Mouse (Mus musculus) testis, postnatal 14 days (tissue): ENCODE measurements around the gene Gramd4.

Experiments
- DNase-seq: peaks from one replicate; pipeline ENCODE4 v3.0.0; 2021; ENCODE audit warnings: low spot score

Gramd4 gene

DNA sequence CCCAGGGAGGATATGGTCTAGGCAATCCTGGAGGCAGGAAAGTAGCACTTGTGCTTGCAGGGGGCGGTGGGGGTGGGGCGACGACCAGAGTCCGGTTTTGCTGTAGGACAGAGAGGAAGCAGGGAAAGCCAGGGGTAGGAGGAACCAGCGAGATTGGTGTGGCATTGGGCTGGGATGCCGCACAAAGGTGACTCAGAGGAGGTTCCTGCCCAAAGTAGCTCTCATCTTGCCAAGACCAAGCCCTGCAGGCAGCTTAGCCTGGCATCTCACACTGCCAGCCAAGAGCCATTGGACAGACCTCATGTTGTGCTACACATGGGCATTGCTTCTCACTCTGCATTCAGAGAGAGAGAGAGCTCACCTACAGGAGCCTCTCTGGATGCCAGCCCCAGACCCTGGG, at the start of gene Gramd4:
Gene Gramd4, plus strand, starts transcription at position 283 of the 400 bp plus-strand sequence.
- DNase-seq = no peak

- no peak for DNase-seq
Observed at GRCm38 (mm10) chr15:86013130-86013529, 44.4 kb upstream of the Gramd4 start.

DNA sequence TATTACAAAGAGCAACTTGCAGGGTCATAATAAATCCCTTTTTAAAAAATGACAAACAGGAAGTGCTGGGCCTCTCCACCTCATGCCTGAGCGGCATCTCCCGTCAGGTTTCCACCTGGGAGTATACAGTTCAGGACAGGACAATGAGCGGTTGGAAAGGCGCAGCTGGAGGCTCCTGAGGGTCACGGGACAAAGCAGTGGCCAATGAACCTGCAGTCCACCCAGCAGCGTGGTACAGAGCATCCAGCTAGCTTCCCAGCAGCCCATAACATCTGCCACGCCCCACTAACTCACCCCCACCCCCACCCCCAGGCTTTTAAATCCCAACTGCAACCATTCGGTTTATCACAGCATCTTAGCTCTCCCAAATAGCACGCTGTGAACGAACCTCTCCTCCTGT, 43.8 kb upstream of the Gramd4 start:
- no peak for DNase-seq

DNA sequence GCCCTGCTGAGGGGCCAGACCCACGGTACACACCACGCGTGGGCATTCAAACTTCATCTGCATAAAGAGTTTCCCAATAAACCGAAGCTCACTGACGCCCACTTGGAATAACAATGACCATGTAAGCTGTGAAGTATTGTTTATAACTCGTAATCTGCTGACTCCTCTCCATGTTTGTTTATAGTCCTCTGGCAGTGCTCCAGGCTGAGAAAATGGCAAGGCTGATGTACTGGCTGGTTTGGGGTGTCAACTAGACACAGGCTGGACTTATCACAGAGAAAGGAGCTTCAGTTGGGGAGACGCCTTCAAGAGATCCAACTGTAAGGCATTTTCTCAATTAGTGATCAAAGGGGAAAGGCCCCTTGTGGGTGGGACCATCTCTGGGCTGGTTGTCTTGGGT, 42.5 kb upstream of the Gramd4 start:
- no peak for DNase-seq

DNA sequence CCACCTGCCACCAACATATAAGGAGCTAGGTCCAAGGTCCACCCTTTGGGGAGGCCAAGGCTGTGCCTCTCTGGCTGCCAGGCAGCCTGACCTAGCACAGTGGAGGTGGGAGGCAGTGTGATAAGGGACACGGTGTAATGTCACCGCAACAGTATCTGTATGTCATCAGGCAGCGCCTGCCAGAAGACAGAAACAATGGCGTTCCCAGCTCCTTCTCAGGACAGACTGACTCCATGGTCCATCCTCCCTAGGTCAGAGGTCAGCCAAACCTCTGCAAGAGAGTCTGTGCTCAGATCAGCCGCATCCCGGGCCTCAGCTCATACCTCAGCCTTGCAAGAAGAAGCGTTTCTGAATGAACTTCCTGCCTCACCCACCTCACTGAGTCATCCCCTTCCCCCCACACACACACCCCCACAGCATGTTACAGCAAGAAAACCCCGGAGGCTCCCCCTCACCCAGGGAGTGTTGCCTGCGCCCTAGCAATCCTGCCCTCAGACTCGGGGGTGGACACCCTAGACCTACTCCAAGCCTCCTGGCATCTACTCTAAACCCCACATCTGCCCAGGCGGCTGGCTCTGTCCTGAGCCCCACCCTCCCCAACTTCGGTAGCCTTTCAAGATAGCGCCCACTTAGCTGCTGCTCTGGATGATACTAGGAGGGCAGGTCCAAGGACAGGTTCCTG, 41.5 kb upstream of the Gramd4 start:
- DNase-seq = peak; percentile 52

GRCm38 (mm10) chr15:86017336-86017735, 40.2 kb upstream of the Gramd4 start:
- DNase-seq = no peak

- no peak for DNase-seq
Observed at GRCm38 (mm10) chr15:86018753-86019512, 38.6 kb upstream of the Gramd4 start.

- DNase-seq = no peak
Observed at GRCm38 (mm10) chr15:86020008-86020407, 37.5 kb upstream of the Gramd4 start.

DNA sequence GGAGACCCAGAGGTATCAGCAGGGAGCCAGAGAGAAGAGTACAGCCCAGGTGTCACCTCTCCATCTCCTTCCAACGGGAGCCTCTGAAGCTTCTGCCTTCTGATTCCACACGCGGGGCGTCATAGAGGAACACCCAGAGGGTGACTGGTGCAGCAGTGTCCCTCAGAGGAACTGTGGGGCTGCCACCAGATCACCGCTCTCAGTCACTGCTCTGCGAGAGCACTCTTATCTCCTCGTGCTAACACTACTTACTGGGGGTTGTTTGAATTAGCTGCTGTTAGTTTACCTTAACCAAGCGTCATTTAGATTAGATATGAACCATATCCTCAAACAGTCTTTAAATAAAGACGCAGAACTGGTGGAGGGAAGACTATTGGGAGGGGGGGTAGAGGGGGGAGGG, 36.2 kb upstream of the Gramd4 start:
- no peak for DNase-seq

- DNase-seq = no peak
Observed at GRCm38 (mm10) chr15:86021971-86022370, 35.5 kb upstream of the Gramd4 start.

DNA sequence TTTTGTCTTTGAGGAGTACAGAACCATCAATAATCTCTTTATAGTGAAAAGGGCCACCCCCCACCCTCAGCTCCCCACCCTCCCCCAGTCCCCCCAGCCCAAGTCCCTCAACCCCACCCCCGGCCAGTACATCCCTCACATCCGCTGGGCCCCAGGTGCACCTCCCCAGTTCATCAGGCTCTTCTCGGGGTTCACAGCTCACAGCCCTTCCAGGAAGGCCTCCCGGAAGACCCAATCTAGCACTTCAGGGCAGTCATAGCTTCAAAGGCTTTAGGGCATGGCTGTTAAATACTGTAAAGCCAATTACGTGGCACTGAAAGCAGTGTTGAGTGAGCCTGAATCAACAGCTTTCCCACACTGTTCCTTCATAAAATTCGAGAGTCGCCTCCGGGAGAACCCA, 29.6 kb upstream of the Gramd4 start:
- DNase-seq = no peak

DNA sequence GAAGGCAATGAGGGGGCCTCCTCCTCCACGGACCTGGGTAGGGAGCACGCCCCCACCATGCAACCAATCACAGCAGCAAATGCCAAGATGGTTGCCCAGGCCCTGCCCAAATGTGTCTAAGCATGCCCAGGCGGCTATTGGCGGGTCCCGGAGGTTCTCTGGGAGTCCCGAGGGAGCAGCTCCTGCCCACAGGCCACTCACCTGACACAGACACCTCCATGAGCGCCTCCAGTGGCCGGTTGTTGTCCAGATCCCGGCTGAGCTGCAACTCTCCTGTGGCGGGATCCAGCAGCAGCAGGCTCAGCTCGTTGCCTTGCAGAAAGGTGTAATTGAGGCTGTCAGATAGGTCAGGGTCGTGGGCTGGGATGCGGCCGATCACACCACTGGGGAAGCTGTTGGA, 27.5 kb upstream of the Gramd4 start:
- no peak for DNase-seq

GRCm38 (mm10) chr15:86032811-86033190, 24.7 kb upstream of the Gramd4 start:
- no peak for DNase-seq

- DNase-seq = no peak
Observed at GRCm38 (mm10) chr15:86033191-86033841, 24.2 kb upstream of the Gramd4 start, which contains the start of gene Celsr1. Gene Celsr1 (minus strand): TSS chr15:86033777.

DNA sequence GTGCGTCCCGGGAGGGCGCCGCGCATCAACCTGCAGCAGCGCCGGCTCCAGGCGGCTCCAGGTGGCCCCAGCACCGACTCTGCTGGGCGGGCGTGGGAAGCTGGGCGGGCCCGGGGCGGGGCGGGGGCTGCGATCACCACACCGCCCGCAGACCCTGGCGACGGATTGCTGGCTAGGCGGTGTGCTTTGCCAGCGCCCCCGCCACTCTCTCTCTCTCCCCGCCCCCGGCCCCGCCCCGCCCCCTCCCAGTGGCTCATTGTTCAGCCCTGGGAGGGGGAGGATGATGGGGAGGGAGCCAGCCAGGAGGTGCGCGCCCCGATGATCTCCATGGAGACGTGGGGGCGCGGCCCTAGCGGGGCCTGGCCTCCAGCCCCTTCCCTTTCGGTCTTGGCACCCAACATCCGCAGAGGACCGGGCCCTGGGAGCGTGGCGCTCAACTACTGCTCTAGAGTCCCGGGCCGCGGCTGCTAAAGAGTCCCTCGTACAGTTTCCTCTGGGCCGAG, 23.4 kb upstream of the Gramd4 start:
- DNase-seq = peak; percentile 42

GRCm38 (mm10) chr15:86034781-86035360, 22.6 kb upstream of the Gramd4 start:
- no peak for DNase-seq

GRCm38 (mm10) chr15:86035913-86036312, 21.6 kb upstream of the Gramd4 start:
- no peak for DNase-seq

GRCm38 (mm10) chr15:86038802-86039201, 18.7 kb upstream of the Gramd4 start:
- peak; percentile 77 for DNase-seq

DNA sequence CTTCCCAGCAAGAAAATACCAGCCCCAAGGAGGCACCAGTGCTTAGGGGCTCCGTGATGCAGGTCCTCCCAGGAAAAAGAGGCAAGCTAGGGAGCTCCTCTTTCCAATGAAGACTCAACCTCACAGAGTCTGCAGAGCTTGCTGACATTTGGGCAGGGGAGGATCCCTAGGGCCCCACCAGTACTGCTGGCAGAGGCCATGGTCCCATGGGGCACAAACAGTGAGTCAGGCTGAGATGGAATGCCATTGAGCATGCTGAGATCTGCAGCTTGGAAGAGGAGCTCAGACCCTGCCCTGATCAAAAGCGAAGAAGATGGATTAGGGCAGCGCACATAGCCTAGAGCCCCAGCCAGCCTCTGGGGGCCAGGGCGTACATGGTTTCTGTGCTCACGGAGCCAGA, 16.1 kb upstream of the Gramd4 start:
- no peak for DNase-seq

- DNase-seq = no peak
Observed at GRCm38 (mm10) chr15:86042364-86042763, 15.1 kb upstream of the Gramd4 start.

GRCm38 (mm10) chr15:86049510-86049909, 8.0 kb upstream of the Gramd4 start:
- no peak for DNase-seq

GRCm38 (mm10) chr15:86050170-86050743, 7.2 kb upstream of the Gramd4 start:
- no peak for DNase-seq
